Mouse (Mus musculus) spleen, embryonic (tissue): ENCODE measurements around the gene Gpat2.

Experiments used
- CTCF ChIA-PET: fragments of 350-600 bp; sonication (Branson Sonifier 250); formaldehyde crosslinking; loops from one replicate; lab custom pipeline; 2022; lab: Charles Lee

Gpat2 gene

GRCm38 (mm10) chr2:127424977-127425376, at the start of gene Gpat2:
Gpat2 (plus strand) TSS chr2:127425199.
- CTCF ChIA-PET = no interaction called here

- CTCF ChIA-PET = no interaction called here
Observed at GRCm38 (mm10) chr2:127375759-127376341, 49.1 kb upstream of the Gpat2 start.

GRCm38 (mm10) chr2:127376423-127377051, 48.5 kb upstream of the Gpat2 start:
- CTCF ChIA-PET = no interaction called here

DNA sequence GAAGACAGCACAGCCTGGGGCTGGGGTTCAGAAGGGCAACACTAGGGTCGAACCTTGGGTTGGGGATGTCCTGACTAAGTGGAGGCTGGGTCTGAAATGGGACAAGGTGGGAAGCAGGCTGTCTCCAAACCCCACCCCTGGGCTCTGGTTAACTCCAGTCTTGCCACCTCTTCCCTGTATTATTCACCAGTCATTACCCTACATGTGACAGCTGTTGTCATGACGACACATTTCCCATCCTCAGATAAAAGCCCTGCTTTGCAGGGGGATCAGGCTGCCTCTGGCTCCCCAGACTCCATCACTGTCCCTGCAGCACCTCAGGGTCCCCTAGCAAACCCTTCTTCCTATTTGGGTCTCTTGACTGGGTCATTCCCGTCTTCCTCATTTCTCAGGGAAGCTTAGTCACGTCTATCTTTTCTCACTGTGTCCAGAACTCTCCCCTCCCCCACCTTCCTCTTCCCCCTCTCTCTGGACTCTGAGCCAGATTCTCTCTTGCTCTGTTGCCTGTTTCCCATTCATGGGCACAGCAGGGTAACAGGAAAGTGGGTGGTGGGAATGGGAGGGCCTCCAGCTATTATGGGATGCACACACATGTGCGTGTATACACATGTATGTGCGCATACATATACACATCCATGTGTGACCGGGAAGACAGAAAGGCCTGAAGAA, 46.9 kb upstream of the Gpat2 start:
- CTCF ChIA-PET = no interaction called here

DNA sequence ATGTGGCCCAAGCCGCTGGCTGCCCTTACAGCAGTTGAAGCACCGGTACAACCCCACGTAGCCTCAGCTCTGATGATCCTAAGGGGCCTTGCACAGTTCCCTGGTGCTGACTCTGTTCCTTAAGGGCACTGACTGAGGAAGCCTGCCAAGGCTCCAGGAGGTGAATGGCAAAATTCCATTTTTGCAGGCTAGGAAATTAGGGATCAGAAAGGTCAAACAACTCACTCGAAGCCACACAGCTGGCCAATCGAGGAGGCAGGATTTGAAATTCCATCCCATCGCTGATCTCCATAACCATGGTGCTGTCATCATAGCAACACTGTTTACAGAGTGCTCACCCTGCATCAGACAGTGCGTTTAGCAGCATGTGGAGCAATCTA, 46.4 kb upstream of the Gpat2 start:
- CTCF ChIA-PET = no interaction called here

DNA sequence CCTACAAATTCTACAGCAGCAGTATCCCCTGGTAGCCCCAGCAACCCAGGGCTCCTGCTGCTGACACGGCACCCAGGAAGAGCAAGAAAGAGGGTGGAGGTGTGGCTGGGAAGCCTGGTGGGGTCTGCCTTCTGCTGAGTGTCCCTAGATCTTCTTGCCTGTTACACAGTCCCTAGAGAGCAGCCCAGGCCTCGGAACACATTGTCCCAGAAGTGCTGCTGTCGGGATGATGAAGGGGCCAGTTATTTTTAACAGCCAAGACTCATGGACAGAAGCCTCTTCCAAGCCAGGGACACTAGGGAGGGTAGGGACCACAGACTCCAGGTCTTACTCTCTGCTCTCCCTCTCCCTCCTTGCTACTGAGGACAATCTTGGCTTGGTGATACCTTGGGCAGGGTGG, 45.7 kb upstream of the Gpat2 start:
- CTCF ChIA-PET = no interaction called here

- CTCF ChIA-PET = no interaction called here
Observed at GRCm38 (mm10) chr2:127383881-127384280, 41.1 kb upstream of the Gpat2 start.

GRCm38 (mm10) chr2:127387521-127387920, 37.5 kb upstream of the Gpat2 start:
- CTCF ChIA-PET = no interaction called here

- CTCF ChIA-PET = no interaction called here
Observed at GRCm38 (mm10) chr2:127390352-127390751, 34.6 kb upstream of the Gpat2 start.

GRCm38 (mm10) chr2:127390846-127391245, 34.2 kb upstream of the Gpat2 start:
- CTCF ChIA-PET = no interaction called here

- CTCF ChIA-PET = no interaction called here
Observed at GRCm38 (mm10) chr2:127391323-127391722, 33.7 kb upstream of the Gpat2 start.

GRCm38 (mm10) chr2:127394606-127395161, 30.3 kb upstream of the Gpat2 start:
- CTCF ChIA-PET = no interaction called here

DNA sequence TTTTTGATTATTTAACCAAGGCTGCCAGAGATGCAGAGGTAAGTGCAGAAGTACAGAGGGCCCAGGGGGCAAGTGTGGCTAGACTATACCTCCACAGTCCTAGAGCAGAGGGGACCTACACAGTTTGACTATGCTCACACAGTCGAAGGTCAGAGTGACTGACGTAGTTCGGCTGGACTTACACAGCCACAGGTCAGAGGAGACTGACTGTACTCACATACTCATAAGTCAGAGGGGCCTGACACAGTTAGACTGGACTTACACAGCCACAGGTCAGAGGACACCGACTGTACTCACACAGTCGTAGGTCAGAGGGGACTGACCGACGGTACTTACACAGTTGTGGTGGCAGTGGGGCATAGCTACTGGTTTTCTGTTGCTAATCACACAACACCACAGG, 26.3 kb upstream of the Gpat2 start:
- CTCF ChIA-PET = no interaction called here

- CTCF ChIA-PET = no interaction called here
Observed at GRCm38 (mm10) chr2:127411126-127411525, 13.9 kb upstream of the Gpat2 start.

DNA sequence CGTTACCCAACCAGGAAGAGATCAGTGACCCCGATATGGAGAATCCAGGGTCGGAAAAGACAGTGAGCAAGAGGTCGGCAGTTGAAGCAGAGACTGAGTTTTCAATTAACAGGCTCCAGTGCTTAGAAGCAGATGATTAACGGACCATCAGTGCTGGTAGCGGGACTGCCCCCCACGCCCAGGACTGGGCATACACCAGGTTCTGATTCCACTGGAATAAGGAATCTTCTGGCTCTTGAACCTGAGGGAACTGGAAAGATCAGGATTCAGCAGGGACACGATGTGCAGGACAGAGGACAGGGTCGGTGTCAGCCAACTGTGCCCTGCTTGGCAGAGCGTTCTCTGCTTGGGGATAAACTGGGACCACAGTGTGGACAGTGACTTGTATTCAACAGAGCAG, 9.2 kb upstream of the Gpat2 start:
- CTCF ChIA-PET = no interaction called here

GRCm38 (mm10) chr2:127416706-127417105, 8.3 kb upstream of the Gpat2 start:
- CTCF ChIA-PET = interaction anchor here (0.5 to 0.6 kb wide), 2 partner anchors 411 to 668 kb away, joined by 3 to 6 read pairs; no protein-coding TSS in a partner anchor

GRCm38 (mm10) chr2:127418266-127418970, 6.6 kb upstream of the Gpat2 start:
- CTCF ChIA-PET = no interaction called here

GRCm38 (mm10) chr2:127430238-127430637, 5.2 kb downstream of the Gpat2 start:
- CTCF ChIA-PET = no interaction called here

- CTCF ChIA-PET = no interaction called here
Observed at GRCm38 (mm10) chr2:127433487-127434295, 8.7 kb downstream of the Gpat2 start.

- CTCF ChIA-PET = no interaction called here
Observed at GRCm38 (mm10) chr2:127435135-127435534, 10.1 kb downstream of the Gpat2 start.

DNA sequence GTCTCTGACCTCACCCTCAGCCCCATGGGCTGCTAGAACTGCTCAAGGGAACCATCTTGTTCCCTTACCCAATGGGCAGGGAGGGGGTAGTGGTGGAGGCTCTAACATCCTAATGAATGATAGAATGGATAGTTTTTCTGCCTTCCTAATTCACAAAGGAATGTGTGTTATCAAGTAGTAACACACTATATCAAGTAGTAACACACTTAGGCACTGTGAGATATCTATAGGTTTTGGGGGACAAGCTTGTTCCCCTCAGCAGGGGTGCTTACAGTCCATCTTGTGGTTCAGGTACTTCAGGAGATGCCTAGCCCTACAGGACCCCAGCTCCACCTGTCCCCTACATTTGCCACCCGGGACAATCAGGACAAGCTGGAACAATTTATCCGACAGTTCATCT, 10.6 kb downstream of the Gpat2 start:
- CTCF ChIA-PET = no interaction called here
